Mouse (Mus musculus) forebrain, embryonic 15.5 days (tissue): Measurements from ENCODE around the gene Sptbn4. TPM values are rescaled to one million over a fixed set of nuclear protein-coding genes. Genes with fewer than 3 reads are reported as not detected.

ENCODE experiments used
- ATAC-seq: fragments of 200-750 bp; cut with Nextera tagmentation; replicated peaks from 2 replicates; pipeline ENCODE4 v1.8.0; 2017; ENCODE audit warnings: mild to moderate bottlenecking, moderate TSS enrichment, moderate library complexity
- H3K27ac ChIP-seq: fragments of 300-500 bp; sonication (generic); replicated peaks from 2 replicates; pipeline ENCODE4 v1.5.1; 2015; ENCODE audit warnings: mild to moderate bottlenecking, inconsistent platforms
- H3K27me3 ChIP-seq: fragments of 300-500 bp; sonication (generic); 2 replicates; pipeline ENCODE4 v1.6.1; 2015; ENCODE audit warnings: inconsistent platforms
- H3K36me3 ChIP-seq: fragments of 300-500 bp; sonication (generic); 2 replicates; pipeline ENCODE4 v1.6.1; 2015; ENCODE audit warnings: mild to moderate bottlenecking, inconsistent platforms
- H3K4me1 ChIP-seq: fragments of 300-500 bp; sonication (generic); 2 replicates; pipeline ENCODE4 v1.6.1; 2015; ENCODE audit warnings: inconsistent platforms
- H3K4me2 ChIP-seq: fragments of 300-500 bp; sonication (generic); replicated peaks from 2 replicates; pipeline ENCODE4 v1.6.1; 2015; ENCODE audit warnings: mild to moderate bottlenecking, inconsistent platforms
- H3K4me3 ChIP-seq: fragments of 300-500 bp; sonication (generic); 2 replicates; pipeline ENCODE4 v1.5.1; 2015; ENCODE audit warnings: mild to moderate bottlenecking, inconsistent platforms
- H3K9ac ChIP-seq: fragments of 300-500 bp; sonication (generic); replicated peaks from 2 replicates; pipeline ENCODE4 v1.6.1; 2015; ENCODE audit warnings: mild to moderate bottlenecking, inconsistent platforms
- H3K9me3 ChIP-seq: fragments of 300-500 bp; sonication (generic); 2 replicates; pipeline ENCODE4 v1.6.1; 2016; ENCODE audit warnings: inconsistent platforms
- WGBS: fragments of 180-500 bp; shearing (Covaris S2); methylation state at CpG from one replicate; pipeline ENCODE4 v1.1.7; 2015; ENCODE audit warnings: mixed read lengths; 5-methylcytosine and 5-hydroxymethylcytosine counted together
- polyA plus RNA-seq: library from polyadenylated mRNA; unstranded; fragments of >200 nt; fragmentation: Nextera tagmentation; extraction: Ambion mirVana; gene quantifications from 2 replicates; pipeline ENCODE4 v1.2.1, GENCODE M21; 2015

The Sptbn4 gene
- polyA plus RNA-seq, 1 experiment from 2014 or later: 2.0 TPM

DNA sequence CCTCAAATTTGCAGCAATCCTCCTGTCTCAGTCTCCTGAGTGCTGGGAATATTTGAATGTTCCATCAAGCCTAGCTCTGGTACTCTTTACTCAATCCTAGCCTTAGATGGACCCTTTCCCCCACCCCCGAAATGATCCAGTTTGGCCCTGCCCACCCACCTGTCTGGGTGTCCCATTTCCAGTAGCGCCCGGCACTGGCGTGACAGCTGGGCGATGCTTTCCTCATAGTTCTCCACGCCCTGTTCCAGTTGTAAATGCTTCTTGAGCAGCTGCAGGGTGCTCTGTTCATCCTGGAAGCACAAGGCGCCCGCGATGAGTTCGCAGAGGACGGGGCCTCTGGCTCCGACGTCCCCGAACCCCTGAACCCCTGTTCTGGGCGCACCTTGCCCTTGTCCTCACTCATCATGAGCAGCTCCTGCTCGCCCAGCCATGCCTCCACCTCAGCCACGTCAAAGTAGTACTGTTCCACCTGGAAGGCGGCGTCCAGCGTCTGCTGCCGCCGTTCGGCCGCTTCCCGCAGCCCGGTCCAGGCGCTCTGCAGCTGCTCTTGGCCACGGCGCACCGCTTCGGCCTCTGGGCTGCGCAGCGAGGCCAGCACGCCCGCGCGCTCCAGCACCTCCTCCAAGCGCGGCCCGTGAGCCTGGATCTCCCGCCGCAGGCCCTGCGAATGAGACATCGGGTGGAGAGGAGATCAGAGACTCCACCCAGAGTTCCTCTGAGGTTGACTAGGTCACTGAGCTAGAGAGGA is 75.6 kb downstream of the Sptbn4 start:
- H3K9ac ChIP-seq: no peak overlapping the region
- no peak overlapping the region for H3K4me2 ChIP-seq
- 6% methylated on average over 44 of the region's 44 CpGs for WGBS
- H3K4me3 ChIP-seq: 0 out of 2 replicates have a peak overlapping the region, but pooled peaks have one; percentile 0
- H3K4me1 ChIP-seq: peaks cover 13% of the 10 kb centered on the region
- no peak for ATAC-seq
- peaks cover 5% of the 10 kb centered on the region; the same call in 1 of the 2 replicates for H3K9me3 ChIP-seq
- H3K27ac ChIP-seq: no peak overlapping the region
- H3K27me3 ChIP-seq: peaks cover 97% of the 10 kb centered on the region
- peaks cover 7% of the 10 kb centered on the region; the same call in 1 of the 2 replicates for H3K36me3 ChIP-seq

DNA sequence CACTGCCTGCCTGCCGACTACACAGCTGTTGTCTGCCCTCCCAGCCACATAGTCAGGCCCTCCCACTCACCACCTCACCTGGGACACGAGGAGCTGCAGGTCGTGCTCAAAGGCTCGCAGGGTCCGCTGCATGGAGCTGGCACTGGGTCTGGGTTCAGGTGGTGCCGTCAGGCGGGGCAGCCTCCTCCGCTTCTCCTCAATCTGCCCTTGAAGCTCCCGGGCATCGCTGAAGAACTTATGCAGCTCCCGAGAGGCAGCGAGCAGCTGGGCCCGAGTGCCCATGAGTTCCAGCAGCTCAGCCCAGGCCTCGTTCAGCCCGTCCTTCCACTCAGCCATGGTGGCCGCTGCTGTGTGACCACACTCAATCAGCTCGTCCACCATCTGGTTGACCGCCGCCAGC is 78.4 kb downstream of the Sptbn4 start:
- Histone ChIP-seq H3K4me3 (no peak overlapping the region), H3K9me3 (peaks cover 5% of the 10 kb centered on the region; the same call in 1 of the 2 replicates), H3K4me1 (peaks cover 12% of the 10 kb centered on the region), H3K9ac (no peak overlapping the region), H3K4me2 (no peak overlapping the region), H3K36me3 (peaks cover 7% of the 10 kb centered on the region; the same call in 1 of the 2 replicates), H3K27me3 (peaks cover 100% of the 10 kb centered on the region), H3K27ac (no peak overlapping the region)
- WGBS: 86% methylated on average over 19 of the region's 19 CpGs
- no peak for ATAC-seq

DNA sequence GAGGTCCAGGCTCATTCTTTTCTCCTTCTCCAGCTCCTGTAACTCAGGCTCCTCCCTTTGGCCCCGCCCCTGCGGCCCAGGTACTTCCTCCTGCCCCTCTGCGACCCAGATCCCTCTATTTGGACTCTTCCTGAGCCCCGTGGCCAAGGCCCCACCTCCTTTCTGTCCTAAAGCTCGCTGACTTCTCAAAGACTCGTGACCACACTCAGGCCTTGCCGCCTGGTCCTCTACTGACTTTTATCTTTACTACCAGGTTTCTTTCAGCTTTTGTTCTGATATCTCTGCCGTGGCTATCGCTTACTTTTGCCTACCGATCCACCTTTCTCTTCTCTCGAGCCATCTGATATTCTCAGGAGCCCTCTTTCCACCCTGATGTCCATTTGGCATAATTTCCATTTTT is 79.5 kb downstream of the Sptbn4 start:
- Histone ChIP-seq H3K27me3 (peaks cover 100% of the 10 kb centered on the region), H3K36me3 (peaks cover 7% of the 10 kb centered on the region; the same call in 1 of the 2 replicates), H3K9me3 (peaks cover 5% of the 10 kb centered on the region; the same call in 1 of the 2 replicates), H3K27ac (no peak overlapping the region), H3K4me3 (no peak overlapping the region), H3K4me2 (no peak overlapping the region), H3K9ac (no peak overlapping the region), H3K4me1 (peaks cover 14% of the 10 kb centered on the region)
- ATAC-seq: no peak
- 15% methylated on average over 11 of the region's 11 CpGs for WGBS

DNA sequence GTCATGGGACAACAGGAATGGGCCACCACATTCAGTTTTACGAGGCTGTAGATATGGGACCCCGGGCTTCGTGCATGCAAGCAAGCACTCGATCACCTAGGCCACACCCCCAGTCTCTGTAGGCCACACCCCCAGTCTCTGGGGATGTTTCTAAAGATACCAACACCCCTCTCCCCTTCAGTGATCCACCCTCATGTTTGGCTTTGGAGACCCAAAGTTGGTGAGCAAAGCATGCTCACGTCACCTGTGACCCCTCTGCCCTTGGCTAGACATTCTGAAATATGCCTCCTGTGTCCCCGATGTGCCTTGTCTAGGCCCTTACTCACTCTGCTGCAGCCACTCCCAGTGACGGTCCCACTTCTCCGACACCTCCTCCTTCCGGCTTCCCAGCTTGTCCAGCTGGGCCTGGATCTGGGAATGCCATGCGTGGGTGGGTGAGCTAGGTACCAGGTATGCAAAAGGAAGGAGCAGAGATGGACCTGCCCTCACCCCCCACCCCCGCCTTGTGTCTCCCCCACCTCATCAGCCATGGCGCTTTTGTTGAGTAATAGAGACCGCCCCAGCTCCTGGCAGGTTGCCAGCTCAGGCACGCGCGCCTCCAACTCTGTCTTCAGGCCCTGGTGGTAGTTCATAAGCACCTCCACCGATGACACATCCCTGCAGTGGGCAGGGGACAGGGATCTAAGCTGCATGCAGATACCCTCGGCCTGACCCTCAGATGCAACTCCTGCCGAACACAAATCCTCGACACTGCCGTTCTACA is 81.2 kb downstream of the Sptbn4 start:
- no peak overlapping the region for H3K9ac ChIP-seq
- H3K36me3 ChIP-seq: peaks cover 7% of the 10 kb centered on the region; the same call in 1 of the 2 replicates

DNA sequence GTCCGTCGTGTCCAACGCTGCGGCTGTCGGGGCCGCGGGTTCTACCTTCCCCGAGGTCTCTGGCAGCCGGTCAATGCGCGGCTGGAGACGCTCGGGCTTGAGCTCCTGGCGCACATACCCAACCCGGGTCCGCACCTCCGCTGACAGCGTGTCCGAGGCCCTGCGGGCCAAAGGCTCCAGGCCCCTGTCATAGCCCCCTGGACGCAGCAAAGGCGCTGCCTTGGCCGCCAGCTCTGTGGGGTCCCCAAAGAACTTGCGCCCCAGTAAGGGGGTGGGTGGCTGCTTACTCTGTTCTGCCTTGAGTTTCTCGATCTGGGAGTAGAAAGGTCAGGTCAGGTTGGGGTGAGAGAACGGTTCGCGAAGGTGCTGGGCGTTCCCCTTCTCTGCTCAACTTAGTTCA is 83.1 kb downstream of the Sptbn4 start:
- H3K27ac ChIP-seq: no peak overlapping the region
- H3K9me3 ChIP-seq: no peaks in the 10 kb centered on the region
- H3K4me2 ChIP-seq: no peak overlapping the region
- peaks cover 68% of the 10 kb centered on the region for H3K27me3 ChIP-seq
- H3K9ac ChIP-seq: no peak overlapping the region
- H3K4me1 ChIP-seq: peaks cover 16% of the 10 kb centered on the region
- no peak overlapping the region for H3K4me3 ChIP-seq
- ATAC-seq: no peak
- H3K36me3 ChIP-seq: no peaks in the 10 kb centered on the region; the same call in 1 of the 2 replicates
- WGBS: 3% methylated on average over 29 of the region's 29 CpGs

More for the DNA sequence above, 81.2 kb downstream of the Sptbn4 start:
- H3K4me2 ChIP-seq: no peak overlapping the region
- 36% methylated on average over 21 of the region's 21 CpGs for WGBS
- peaks cover 87% of the 10 kb centered on the region for H3K27me3 ChIP-seq
- H3K9me3 ChIP-seq: peaks cover 5% of the 10 kb centered on the region; the same call in 1 of the 2 replicates
- H3K27ac ChIP-seq: no peak overlapping the region
- H3K4me1 ChIP-seq: peaks cover 12% of the 10 kb centered on the region
- ATAC-seq: no peak
- no peak overlapping the region for H3K4me3 ChIP-seq

DNA sequence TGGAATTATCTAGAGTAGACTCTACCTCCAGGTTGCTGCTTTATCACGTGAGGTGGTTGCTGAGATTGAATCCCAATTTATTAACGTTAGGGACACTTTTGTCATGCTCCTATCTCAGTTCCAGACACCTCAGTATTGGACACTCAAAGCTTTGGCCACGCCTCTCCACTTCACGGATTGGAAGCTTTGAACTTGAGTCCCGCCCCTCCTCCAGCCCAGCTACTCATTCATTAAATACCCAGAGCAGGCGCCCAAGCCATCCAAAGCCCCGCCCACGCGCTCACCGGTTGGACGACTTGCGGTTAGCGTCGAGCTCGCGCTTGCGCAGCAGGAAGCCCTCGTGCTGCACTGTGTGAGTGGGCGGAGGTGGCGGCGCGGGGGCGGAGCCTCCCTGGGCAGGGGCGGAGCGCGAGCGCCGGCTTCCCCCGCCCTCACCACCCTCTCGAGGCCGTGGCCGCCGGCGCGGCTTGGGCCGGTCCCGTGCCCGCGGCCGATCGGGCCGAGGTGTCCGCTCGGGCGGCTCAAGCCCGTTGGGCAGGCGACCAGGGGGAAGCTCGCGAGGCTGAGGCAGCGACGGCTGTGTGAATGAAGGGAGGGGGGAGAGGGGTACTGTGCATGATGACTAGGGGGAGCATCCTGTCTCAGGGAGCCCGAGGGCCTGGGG is 86.1 kb downstream of the Sptbn4 start:
- peak; percentile 95 for ATAC-seq
- no peaks in the 10 kb centered on the region for H3K36me3 ChIP-seq
- H3K9me3 ChIP-seq: no peaks in the 10 kb centered on the region
- peak overlapping the region; percentile 55 for H3K4me2 ChIP-seq
- peaks cover 61% of the 10 kb centered on the region for H3K27me3 ChIP-seq
- no peak overlapping the region for H3K27ac ChIP-seq
- WGBS: under 1% methylated on average over 48 of the region's 52 CpGs
- H3K4me3 ChIP-seq: peak overlapping the region; percentile 51
- H3K9ac ChIP-seq: peak overlapping the region; percentile 53
- peaks cover 16% of the 10 kb centered on the region for H3K4me1 ChIP-seq

DNA sequence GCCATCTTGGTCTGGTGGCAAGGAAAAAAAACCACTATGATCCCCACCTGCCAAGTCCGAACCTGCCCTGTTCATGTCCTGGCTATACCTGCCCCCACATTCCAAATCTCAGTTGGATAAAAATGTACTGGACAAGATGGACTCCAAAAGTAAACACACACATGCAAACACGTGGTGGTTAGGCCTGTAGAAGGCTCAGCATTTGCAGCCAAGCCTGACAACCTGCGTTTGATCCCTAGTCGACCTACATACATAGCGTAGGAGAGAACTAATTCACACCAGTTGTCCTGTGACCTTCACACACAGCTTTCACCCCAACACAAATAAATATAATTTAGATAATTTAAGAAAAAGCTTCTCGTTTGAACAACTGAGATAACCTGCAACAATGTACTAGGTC is 86.7 kb downstream of the Sptbn4 start:
- peaks cover 19% of the 10 kb centered on the region for H3K4me1 ChIP-seq
- peak overlapping the region; percentile 55 for H3K4me2 ChIP-seq
- no peak overlapping the region for H3K9ac ChIP-seq
- 54% methylated on average over 6 of the region's 6 CpGs for WGBS
- no peaks in the 10 kb centered on the region for H3K9me3 ChIP-seq
- ATAC-seq: no peak
- H3K36me3 ChIP-seq: no peaks in the 10 kb centered on the region
- no peak overlapping the region for H3K4me3 ChIP-seq
- H3K27ac ChIP-seq: no peak overlapping the region
- H3K27me3 ChIP-seq: peaks cover 57% of the 10 kb centered on the region

DNA sequence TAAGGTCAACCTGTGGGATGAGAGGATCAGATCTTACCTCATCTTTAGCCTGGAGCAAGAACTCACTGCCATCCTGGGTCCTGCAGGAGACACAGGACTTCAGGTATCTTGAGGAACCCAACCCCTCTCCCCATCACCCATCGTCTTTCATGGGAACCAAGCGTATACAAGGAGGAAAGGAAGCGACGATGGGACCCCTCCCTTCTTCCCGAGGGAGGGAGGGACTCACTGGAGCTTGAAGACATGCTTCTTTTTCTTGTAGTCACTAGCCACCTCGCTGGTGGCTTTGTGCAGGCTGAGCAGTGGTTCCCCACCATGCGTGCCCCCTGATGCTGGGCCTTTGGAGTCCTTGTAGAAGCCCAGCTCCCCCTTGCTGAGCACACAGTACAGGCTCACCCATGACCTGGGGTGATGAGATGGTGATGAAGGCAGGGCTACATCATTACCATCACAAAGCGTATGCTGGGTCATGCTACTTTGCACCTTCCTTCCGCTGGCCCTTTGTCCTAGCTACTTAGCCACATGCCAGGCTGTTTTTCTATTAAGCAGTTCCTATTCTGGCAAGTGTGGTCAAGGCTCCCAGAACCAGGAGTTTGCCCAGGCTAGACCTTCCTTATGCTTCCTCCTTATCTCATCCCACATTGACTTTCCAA is 87.7 kb downstream of the Sptbn4 start:
- no peak overlapping the region for H3K4me2 ChIP-seq
- H3K27ac ChIP-seq: no peak overlapping the region
- H3K4me3 ChIP-seq: no peak overlapping the region
- no peak for ATAC-seq
- no peaks in the 10 kb centered on the region for H3K36me3 ChIP-seq
- peaks cover 47% of the 10 kb centered on the region for H3K27me3 ChIP-seq
- H3K4me1 ChIP-seq: peaks cover 22% of the 10 kb centered on the region
- 91% methylated on average over 9 of the region's 9 CpGs for WGBS
- no peaks in the 10 kb centered on the region for H3K9me3 ChIP-seq
- H3K9ac ChIP-seq: no peak overlapping the region

DNA sequence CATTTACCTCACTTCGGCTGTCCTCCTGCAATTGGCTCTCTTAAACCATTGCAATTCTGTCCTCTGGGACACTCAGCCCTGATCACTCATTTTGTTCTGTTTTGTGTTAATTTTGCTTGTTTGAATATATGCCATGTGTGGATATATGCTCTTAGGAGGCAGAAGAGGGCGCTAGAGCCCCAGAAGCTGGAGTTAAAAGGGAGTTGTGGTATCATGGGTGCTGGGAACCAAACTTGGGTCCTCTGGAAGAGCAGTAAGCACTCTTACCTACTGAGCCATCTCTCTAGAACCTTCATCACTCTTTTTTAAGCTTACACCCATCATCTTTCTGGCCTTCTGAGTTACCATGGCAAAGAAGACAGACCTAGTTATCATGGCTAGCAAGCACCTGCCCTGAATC is 88.3 kb downstream of the Sptbn4 start:
- Histone ChIP-seq H3K27ac (no peak overlapping the region), H3K9ac (no peak overlapping the region), H3K9me3 (no peaks in the 10 kb centered on the region), H3K27me3 (peaks cover 41% of the 10 kb centered on the region), H3K4me3 (no peak overlapping the region), H3K36me3 (no peaks in the 10 kb centered on the region), H3K4me2 (no peak overlapping the region), H3K4me1 (peaks cover 26% of the 10 kb centered on the region)
- ATAC-seq: no peak
- WGBS: 66% methylated on average over 2 of the region's 2 CpGs

DNA sequence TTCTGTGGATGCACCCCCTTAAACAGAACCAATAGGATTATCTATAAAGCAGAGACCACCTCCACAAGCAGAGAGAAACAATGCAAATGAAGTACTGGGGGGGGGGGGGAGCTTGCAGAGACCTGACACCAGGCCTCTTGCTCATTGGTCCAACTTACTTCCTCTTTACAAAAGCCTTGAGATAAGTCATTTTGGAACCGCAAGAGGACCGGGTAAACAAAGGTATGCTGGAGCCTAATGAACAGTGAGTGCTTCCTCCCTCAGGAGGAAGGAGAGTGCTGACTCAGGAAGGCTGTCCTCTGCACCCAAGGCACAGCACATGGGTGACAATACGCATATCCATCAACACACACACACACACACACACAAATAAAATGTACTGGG is 89.9 kb downstream of the Sptbn4 start:
- no peak for ATAC-seq
- Histone ChIP-seq H3K4me1 (peaks cover 35% of the 10 kb centered on the region), H3K27me3 (peaks cover 29% of the 10 kb centered on the region), H3K36me3 (peaks cover 5% of the 10 kb centered on the region), H3K9me3 (no peaks in the 10 kb centered on the region), H3K4me3 (no peak overlapping the region), H3K4me2 (no peak overlapping the region), H3K27ac (no peak overlapping the region), H3K9ac (no peak overlapping the region)
- WGBS: 24% methylated on average over 3 of the region's 3 CpGs

DNA sequence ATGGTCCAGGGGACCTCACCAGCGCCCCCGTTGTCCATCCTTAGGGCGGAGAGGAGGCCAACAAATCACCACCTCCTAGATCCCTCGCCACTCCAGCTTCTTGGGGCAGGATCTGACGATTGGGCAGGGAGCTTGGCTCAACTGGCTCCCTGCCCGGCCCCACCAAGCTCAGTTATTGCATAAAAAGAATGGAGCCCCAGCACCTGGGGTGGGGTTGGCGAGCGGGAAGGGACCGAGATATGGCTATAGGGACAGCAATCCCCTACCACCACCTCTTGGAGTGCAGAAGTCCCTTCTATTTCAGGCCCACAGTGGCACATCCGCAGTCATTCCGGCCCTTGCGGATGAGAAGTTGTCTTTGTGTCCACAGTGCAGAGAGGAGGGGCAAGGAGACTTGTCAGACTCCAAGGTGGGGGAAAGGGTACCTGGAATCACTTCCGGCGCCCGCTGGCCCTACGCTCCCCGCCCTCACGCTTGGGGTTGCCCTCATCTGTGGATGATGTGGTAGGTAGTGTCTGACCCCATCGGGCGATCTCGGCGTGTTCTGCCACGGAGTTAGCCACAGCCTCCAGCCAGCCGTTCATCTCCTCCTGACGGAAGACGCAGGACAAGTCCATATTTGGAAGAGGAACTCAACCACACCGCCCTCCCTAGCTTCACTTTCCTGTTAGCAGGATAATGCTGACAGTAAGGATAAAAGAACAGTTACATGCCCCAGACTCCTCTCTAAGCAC is 90.5 kb downstream of the Sptbn4 start, which contains the start of gene Gm20479:
Gene Gm20479, minus strand, starts transcription at position 559 of the 734 bp plus-strand sequence.
- Histone ChIP-seq H3K36me3 (peaks cover 10% of the 10 kb centered on the region), H3K9me3 (no peaks in the 10 kb centered on the region), H3K4me2 (peak within 1 kb of the TSS; percentile 52), H3K4me1 (peaks cover 39% of the 10 kb centered on the region), H3K4me3 (peak within 1 kb of the TSS; percentile 82), H3K9ac (peak within 1 kb of the TSS; percentile 15), H3K27me3 (peaks cover 25% of the 10 kb centered on the region), H3K27ac (0 out of 2 replicates have a peak within 1 kb of the TSS, but pooled peaks have one; percentile 85)
- 5% methylated on average over 27 of the region's 27 CpGs for WGBS
- ATAC-seq: no peak
